Mouse (Mus musculus): Measurements from ENCODE around the gene Kif1bp.
"Not testable (repeated sequence)": the region's sequence is repeated elsewhere in the genome, so short reads cannot be mapped to it uniquely, and the experiment has no call there.

Gene Kif1bp

DNA sequence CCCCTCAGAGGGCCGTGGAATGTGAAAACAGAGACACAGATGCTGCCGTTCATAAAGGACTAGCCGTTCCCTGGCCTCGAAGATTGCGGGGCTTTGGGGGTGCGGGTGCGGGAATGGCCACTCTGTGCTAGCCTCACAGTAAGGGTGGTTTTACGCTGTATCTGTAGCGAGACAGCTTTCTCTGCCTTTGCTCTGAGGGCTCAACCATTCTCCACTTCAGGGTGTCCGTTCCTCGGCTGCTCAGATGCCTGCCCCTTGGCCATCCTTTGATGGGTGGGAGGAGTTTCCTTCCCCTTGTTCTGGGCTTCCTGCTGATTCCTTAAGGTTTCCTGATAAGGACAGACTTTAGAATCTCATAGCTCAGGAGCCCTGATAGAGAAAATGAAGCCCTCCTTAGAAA lies 69.8 kb downstream of the Kif1bp start:
- DNase-seq: peak; percentile 58 to 71

GRCm38 (mm10) chr10:62507591-62508308 lies 70.5 kb downstream of the Kif1bp start:
- peak; percentile 42 to 65 for DNase-seq

DNA sequence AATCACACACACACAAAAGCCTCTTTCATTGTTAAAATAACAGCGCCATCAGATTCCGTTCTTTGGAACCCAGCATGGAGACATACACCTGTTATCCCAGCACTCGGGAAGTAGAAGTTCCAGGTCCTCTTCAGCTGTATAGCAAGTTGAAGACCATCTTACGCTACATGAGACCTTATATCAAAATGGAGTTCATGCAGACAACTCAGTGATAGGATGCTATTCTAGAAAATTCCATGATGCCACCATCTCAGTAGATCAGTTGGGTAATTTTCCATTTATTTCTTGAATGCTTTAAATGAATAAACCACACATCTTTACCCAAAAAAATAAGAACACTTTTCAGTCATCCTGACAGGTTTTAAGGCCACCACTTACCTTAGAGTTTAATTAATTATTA lies 71.2 kb downstream of the Kif1bp start:
- DNase-seq: no peak

DNA sequence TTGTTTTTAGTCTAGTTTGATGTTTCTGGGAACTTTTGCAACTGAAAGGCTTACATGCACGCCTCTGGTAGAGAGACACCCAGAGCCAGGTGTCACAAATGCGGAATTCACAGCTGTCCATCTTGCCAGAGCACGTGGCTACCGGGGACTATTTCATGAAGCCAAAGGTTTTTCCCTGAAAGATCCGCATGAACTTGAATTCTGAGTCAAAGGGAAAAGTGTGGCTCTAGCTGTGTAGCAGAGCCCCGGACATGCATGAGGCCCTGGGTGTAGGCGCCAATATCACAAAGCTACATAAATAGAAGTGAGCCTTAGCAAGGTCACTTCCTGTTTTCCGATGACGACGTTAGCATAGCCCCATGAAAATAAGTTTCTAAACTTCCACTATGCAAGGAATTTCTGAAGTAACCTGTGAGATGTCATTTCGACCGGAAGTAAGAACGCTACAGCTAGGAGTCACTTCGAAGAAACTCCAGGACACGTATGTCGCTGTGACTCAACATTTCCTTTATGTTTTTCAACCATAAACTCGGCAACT lies 72.2 kb downstream of the Kif1bp start:
- DNase-seq: peak in 1 of 2 experiments; percentile 33

DNA sequence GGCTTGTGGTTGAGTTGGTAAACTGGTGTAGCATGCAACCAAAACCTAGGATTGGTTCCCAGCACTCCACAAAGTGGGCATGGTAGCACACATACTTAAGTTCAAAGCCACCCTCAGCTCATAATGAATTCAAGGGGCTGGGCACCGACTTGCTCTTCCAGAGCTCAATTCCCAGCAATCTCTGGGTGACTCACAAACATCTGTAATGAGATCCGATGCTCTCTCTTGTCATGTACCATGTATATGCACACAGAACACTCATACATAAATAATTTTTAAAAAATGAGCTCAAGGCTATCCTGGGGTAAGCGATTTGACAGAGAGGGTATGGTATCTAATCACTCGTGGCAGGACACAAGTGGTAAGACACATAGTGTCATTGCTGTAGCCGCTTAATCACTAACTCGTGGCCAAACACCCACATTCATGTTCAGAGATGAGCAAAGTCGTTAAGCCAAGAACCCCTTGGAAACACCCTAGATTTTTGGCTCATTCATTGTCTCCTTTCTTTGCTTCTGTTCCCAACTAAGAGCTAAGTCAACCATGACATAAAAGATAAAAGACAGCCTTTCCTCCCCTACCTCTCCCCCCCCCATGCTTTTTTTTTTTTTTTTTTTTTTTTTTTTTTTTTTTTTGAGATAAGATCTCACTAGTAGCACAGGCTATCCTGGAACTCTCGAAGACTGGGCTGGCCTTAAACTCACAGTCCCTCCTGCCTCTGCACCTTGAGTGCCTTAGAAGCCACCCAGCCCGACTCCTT lies 72.9 kb downstream of the Kif1bp start:
- DNase-seq: no peak

DNA sequence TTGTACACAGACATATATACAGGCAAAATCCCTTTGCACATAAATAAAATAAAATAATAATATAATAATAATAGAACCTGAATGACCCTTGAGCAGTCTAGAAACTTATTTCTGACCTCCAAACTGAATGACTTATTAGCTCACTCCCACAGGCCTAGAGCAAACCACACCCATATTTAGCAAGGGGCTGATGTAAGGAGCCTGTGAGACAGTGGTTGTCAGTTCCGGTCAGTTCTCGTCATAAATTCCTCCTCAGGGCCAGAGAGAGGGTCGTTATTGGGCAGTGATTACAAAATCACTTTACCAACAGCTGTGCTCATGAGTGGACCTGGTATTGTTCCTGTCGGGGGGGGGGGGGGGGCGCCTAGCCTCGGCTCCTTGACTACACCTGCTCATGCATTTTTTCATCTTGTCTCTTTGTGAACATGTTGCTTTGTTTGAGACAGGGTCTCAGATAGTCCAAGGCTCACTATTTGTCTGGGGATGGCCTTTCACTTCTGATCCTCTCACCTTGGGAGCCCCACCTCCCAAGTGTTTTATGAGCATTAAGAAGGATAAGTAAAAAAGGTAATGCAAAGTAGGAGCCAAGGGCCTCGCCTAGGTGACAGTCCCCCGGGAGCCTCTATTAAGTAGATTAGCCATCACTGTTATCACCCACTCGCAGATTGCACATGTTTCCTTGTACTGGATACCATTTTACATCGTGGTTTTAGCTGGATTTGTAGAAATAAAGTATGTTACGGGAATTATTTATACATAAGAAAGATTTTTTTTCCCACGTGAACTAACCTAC lies 74.2 kb downstream of the Kif1bp start:
- no peak for DNase-seq

- no peak for DNase-seq
Measured at GRCm38 (mm10) chr10:62503353-62503752, 74.9 kb downstream of the Kif1bp start.

- DNase-seq: no peak
Measured at GRCm38 (mm10) chr10:62501951-62502350, 76.3 kb downstream of the Kif1bp start.

- no peak for DNase-seq
Measured at GRCm38 (mm10) chr10:62500916-62501615, 77.2 kb downstream of the Kif1bp start.

DNA sequence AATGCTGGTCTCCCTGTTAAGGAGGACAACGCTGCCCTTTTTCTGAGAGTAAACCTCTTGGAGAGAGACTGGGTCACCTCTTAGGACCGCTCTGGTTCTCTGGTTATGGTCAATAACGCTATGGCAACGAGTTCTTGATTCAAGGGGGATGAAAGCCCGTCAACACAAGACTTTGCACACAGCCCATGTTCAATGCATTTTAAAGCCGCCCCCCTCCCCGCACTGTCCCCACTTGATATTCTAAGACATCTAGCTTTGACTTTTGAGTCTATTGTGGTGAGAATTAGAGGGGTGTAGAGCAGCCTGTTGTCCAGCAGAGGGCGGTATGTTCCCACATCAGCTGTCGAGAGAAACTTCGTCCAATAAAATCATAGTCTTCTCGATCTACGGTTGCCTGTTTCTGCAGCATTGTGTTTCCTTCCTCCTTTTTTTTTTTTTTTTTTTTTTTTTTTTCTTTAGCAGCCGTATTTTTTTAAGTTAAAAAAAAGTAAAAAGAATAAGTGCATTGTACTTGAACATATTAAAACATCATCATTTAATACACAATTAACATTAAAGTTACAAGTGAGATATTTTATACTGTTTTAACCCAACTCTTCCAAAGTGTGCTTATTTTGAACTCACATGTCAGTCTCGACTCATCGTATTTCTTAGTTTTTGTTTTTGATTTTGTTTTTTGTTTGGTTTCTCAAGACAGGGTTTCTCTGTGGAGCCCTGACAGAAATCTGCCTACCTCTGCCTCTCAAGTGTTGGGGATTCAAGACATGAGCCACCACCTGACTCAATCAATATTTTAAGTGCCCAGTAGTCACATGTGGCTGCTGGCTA lies 78.0 kb downstream of the Kif1bp start:
- peak; percentile 45 to 80 for DNase-seq

GRCm38 (mm10) chr10:62491681-62492080 lies 86.6 kb downstream of the Kif1bp start:
- not testable (repeated sequence) for DNase-seq

Measured in lung, postnatal 4 days (tissue).